Mouse (Mus musculus) forebrain, postnatal 0 days (tissue): Measurements from ENCODE around the gene Lclat1. TPM values are rescaled to one million over a fixed set of nuclear protein-coding genes. Genes with fewer than 3 reads are reported as not detected.

Experiments
- ATAC-seq: fragments of 200-750 bp; cut with Nextera tagmentation; 2 replicates; pipeline ENCODE4 v1.8.0; 2017; ENCODE audit warnings: mild to moderate bottlenecking, moderate library complexity
- DNase-seq: peaks from one replicate; pipeline ENCODE4 v3.0.0-alpha.2; 2015
- H3K27ac ChIP-seq: fragments of 300-500 bp; sonication (generic); 2 replicates; pipeline ENCODE4 v1.5.1; 2014; ENCODE audit warnings: low read depth, mild to moderate bottlenecking, antibody characterized with exemption, low read length, moderate library complexity, mixed read lengths
- H3K27me3 ChIP-seq: fragments of 300-500 bp; sonication (generic); 2 replicates; pipeline ENCODE4 v1.6.1; 2014; ENCODE audit warnings: mild to moderate bottlenecking, low read length, mixed read lengths; ENCODE audit not compliant: insufficient read depth
- H3K36me3 ChIP-seq: fragments of 300-500 bp; sonication (generic); 2 replicates; pipeline ENCODE4 v1.6.1; 2014; ENCODE audit warnings: mild to moderate bottlenecking, moderate library complexity; ENCODE audit not compliant: insufficient read depth
- H3K4me1 ChIP-seq: fragments of 300-500 bp; sonication (generic); 2 replicates; pipeline ENCODE4 v1.6.1; 2014; ENCODE audit warnings: antibody characterized with exemption; ENCODE audit not compliant: insufficient read depth
- H3K4me2 ChIP-seq: fragments of 300-500 bp; sonication (generic); 2 replicates; pipeline ENCODE4 v1.6.1; 2014; ENCODE audit warnings: low read depth, mild to moderate bottlenecking, moderate library complexity
- H3K4me3 ChIP-seq: fragments of 300-500 bp; sonication (generic); 2 replicates; pipeline ENCODE4 v1.5.1; 2014; ENCODE audit warnings: low read depth, low read length, mixed read lengths
- H3K9ac ChIP-seq: fragments of 300-500 bp; sonication (generic); 2 replicates; pipeline ENCODE4 v1.6.1; 2014; ENCODE audit warnings: mild to moderate bottlenecking
- H3K9me3 ChIP-seq: fragments of 300-500 bp; sonication (generic); 2 replicates; pipeline ENCODE4 v1.6.1; 2016; ENCODE audit warnings: low read length
- CTCF ChIP-seq: sonication (generic); IDR thresholded peaks from 2 replicates; pipeline ENCODE4 v1.5.1; 2016; ENCODE audit warnings: antibody characterized with exemption, control low read depth, low read depth
- WGBS: fragments of 180-500 bp; shearing (Covaris S2); extraction: QIAGEN DNeasy Blood & Tissue Kit; methylation state at CpG from one replicate; pipeline ENCODE4 v1.1.7; 2014; 5-methylcytosine and 5-hydroxymethylcytosine counted together
- polyA plus RNA-seq: library from polyadenylated mRNA; unstranded; fragments of >200 nt; fragmentation: Nextera tagmentation; extraction: Ambion mirVana; gene quantifications from 2 replicates; pipeline ENCODE4 v1.2.1, GENCODE M21; 2015
- total RNA-seq: library from RNA; depleted of rRNA; stranded (reverse); fragments of >200 nt; gene quantifications from 2 replicates; pipeline ENCODE4 v1.2.3, GENCODE M21; 2014

Gene Lclat1
- total and polyA plus RNA-seq, 2 experiments from 2014 or later: 11.9 to 28.4 TPM

GRCm38 (mm10) chr17:73092103-73093097 lies 15.4 kb upstream of the Lclat1 start:
- H3K36me3 ChIP-seq: no peaks in the 10 kb centered on the region

GRCm38 (mm10) chr17:73095070-73095469 lies 12.7 kb upstream of the Lclat1 start:
- ATAC-seq: no peak
- no peak overlapping the region for H3K9ac ChIP-seq
- no peak overlapping the region for H3K27ac ChIP-seq
- no peaks in the 10 kb centered on the region for H3K36me3 ChIP-seq
- H3K9me3 ChIP-seq: no peaks in the 10 kb centered on the region
- peaks cover 7% of the 10 kb centered on the region; the same call in 1 of the 2 replicates for H3K27me3 ChIP-seq
- no peak for DNase-seq
- no peak for TF ChIP-seq CTCF
- no peak overlapping the region for H3K4me3 ChIP-seq
- WGBS: 90% methylated on average over 11 of the region's 11 CpGs
- H3K4me2 ChIP-seq: no peak overlapping the region
- H3K4me1 ChIP-seq: no peaks in the 10 kb centered on the region

More at GRCm38 (mm10) chr17:73092103-73093097, 15.4 kb upstream of the Lclat1 start:
- DNase-seq (no peak), ATAC-seq (no peak)
- H3K9me3 ChIP-seq: no peaks in the 10 kb centered on the region
- no peak for TF ChIP-seq CTCF
- H3K27me3 ChIP-seq: peaks cover 7% of the 10 kb centered on the region; the same call in 1 of the 2 replicates
- H3K4me1 ChIP-seq: no peaks in the 10 kb centered on the region
- no peak overlapping the region for H3K4me3 ChIP-seq
- WGBS: 79% methylated on average over 12 of the region's 12 CpGs
- no peak overlapping the region for H3K9ac ChIP-seq
- H3K27ac ChIP-seq: no peak overlapping the region
- H3K4me2 ChIP-seq: no peak overlapping the region

GRCm38 (mm10) chr17:73095585-73095984 lies 12.2 kb upstream of the Lclat1 start:
- Histone ChIP-seq H3K9me3 (no peaks in the 10 kb centered on the region), H3K9ac (no peak overlapping the region), H3K27me3 (peaks cover 7% of the 10 kb centered on the region; the same call in 1 of the 2 replicates), H3K27ac (no peak overlapping the region), H3K4me3 (no peak overlapping the region), H3K4me2 (no peak overlapping the region), H3K4me1 (no peaks in the 10 kb centered on the region), H3K36me3 (no peaks in the 10 kb centered on the region)
- no peak for TF ChIP-seq CTCF
- 89% methylated on average over 8 of the region's 8 CpGs for WGBS
- DNase-seq (no peak), ATAC-seq (no peak)

- Histone ChIP-seq H3K9ac (no peak overlapping the region), H3K27me3 (peaks cover 7% of the 10 kb centered on the region; the same call in 1 of the 2 replicates), H3K4me1 (no peaks in the 10 kb centered on the region), H3K36me3 (no peaks in the 10 kb centered on the region), H3K4me3 (no peak overlapping the region), H3K27ac (no peak overlapping the region), H3K9me3 (no peaks in the 10 kb centered on the region), H3K4me2 (no peak overlapping the region)
- ATAC-seq: no peak
- WGBS: 28% methylated on average over 5 of the region's 5 CpGs
- peak; percentile 47 for DNase-seq
- peak; percentile 60 for TF ChIP-seq CTCF
Measured at GRCm38 (mm10) chr17:73096484-73096883, 11.3 kb upstream of the Lclat1 start.

- Histone ChIP-seq H3K36me3 (no peaks in the 10 kb centered on the region), H3K27ac (no peak overlapping the region), H3K4me1 (no peaks in the 10 kb centered on the region), H3K9ac (no peak overlapping the region), H3K27me3 (0 out of 2 replicates have a peak, but pooled peaks cover 7% of the 10 kb centered on the region), H3K4me3 (no peak overlapping the region), H3K9me3 (no peaks in the 10 kb centered on the region), H3K4me2 (no peak overlapping the region)
- DNase-seq: no peak
- 87% methylated on average over 1 of the region's 1 CpGs for WGBS
- ATAC-seq: no peak
- TF ChIP-seq CTCF: no peak
Measured at GRCm38 (mm10) chr17:73098636-73099035, 9.1 kb upstream of the Lclat1 start.

GRCm38 (mm10) chr17:73100396-73100795 lies 7.4 kb upstream of the Lclat1 start:
- DNase-seq (no peak), ATAC-seq (no peak)
- no peaks in the 10 kb centered on the region for H3K27me3 ChIP-seq
- no peaks in the 10 kb centered on the region for H3K4me1 ChIP-seq
- no peak overlapping the region for H3K4me2 ChIP-seq
- WGBS: 94% methylated on average over 5 of the region's 5 CpGs
- no peak for TF ChIP-seq CTCF
- no peak overlapping the region for H3K4me3 ChIP-seq
- H3K27ac ChIP-seq: no peak overlapping the region
- no peaks in the 10 kb centered on the region for H3K36me3 ChIP-seq
- H3K9ac ChIP-seq: no peak overlapping the region
- H3K9me3 ChIP-seq: no peaks in the 10 kb centered on the region

- 82% methylated on average over 4 of the region's 4 CpGs for WGBS
- H3K27me3 ChIP-seq: no peaks in the 10 kb centered on the region
- no peak for ATAC-seq
- no peak overlapping the region for H3K27ac ChIP-seq
- no peak overlapping the region for H3K9ac ChIP-seq
- no peaks in the 10 kb centered on the region for H3K36me3 ChIP-seq
- no peaks in the 10 kb centered on the region for H3K9me3 ChIP-seq
- no peak overlapping the region for H3K4me2 ChIP-seq
- DNase-seq: no peak
- no peak overlapping the region for H3K4me3 ChIP-seq
- H3K4me1 ChIP-seq: no peaks in the 10 kb centered on the region
- TF ChIP-seq CTCF: no peak
Measured at GRCm38 (mm10) chr17:73102538-73102937, 5.2 kb upstream of the Lclat1 start.
